Mouse (Mus musculus) intestine, embryonic 16.5 days (tissue): ENCODE data around the gene Olfr97. TPM values are rescaled to one million over a fixed set of nuclear protein-coding genes. Genes with fewer than 3 reads are reported as not detected.

ENCODE experiments used
- polyA plus RNA-seq: library from polyadenylated mRNA; unstranded; fragments of >200 nt; fragmentation: Nextera tagmentation; extraction: Ambion mirVana; gene quantifications from 2 replicates; pipeline ENCODE4 v1.2.1, GENCODE M21; 2015

Olfr97 gene
- polyA plus RNA-seq, 1 experiment from 2014 or later, result not detected

Other genes starting within 250 kb of the Olfr97 start
- gene H2-M5, start 247.8 kb downstream of the Olfr97 start, polyA plus RNA-seq, result 0.16 and 0.22 TPM in 2 replicates
- 41.3 and 43.2 TPM in 2 replicates for gene Zfp57, start 236.2 kb downstream of the Olfr97 start, polyA plus RNA-seq
- not detected in 2 replicates for gene Mog, start 213.9 kb downstream of the Olfr97 start, polyA plus RNA-seq
- 5.4 and 6.2 TPM in 2 replicates for gene Gabbr1, start 191.4 kb downstream of the Olfr97 start, polyA plus RNA-seq
- not detected in 2 replicates for gene Olfr90, start 148.8 kb downstream of the Olfr97 start, polyA plus RNA-seq
- not detected in 2 replicates for gene Olfr91, start 139.1 kb downstream of the Olfr97 start, polyA plus RNA-seq
- not detected in 2 replicates for gene Olfr92, start 117.2 kb downstream of the Olfr97 start, polyA plus RNA-seq
- not detected in 2 replicates for gene Olfr93, start 75.8 kb downstream of the Olfr97 start, polyA plus RNA-seq
- gene Ubd, start 43.4 kb downstream of the Olfr97 start, polyA plus RNA-seq, result not detected in 2 replicates
- not detected in 2 replicates for gene Olfr94, start 36.3 kb downstream of the Olfr97 start, polyA plus RNA-seq
- gene Olfr95, start 24.2 kb downstream of the Olfr97 start, polyA plus RNA-seq, result not detected in 2 replicates
- gene Olfr96, start 17.2 kb downstream of the Olfr97 start, polyA plus RNA-seq, result not detected in 2 replicates
- not detected in 2 replicates for gene Olfr98, start 26.4 kb upstream of the Olfr97 start, polyA plus RNA-seq
- gene H2-M3, start 32.9 kb upstream of the Olfr97 start, polyA plus RNA-seq, result 5.1 and 5.2 TPM in 2 replicates
- 0.10 TPM in 1 of 2 replicates, not detected in the other for gene Olfr99, start 46.1 kb upstream of the Olfr97 start, polyA plus RNA-seq
- not detected in 2 replicates for gene Olfr101, start 67.0 kb upstream of the Olfr97 start, polyA plus RNA-seq
- gene Olfr102, start 79.7 kb upstream of the Olfr97 start, polyA plus RNA-seq, result not detected in 2 replicates
- gene Olfr103, start 102.4 kb upstream of the Olfr97 start, polyA plus RNA-seq, result not detected in 2 replicates
- not detected in 2 replicates for gene Olfr104-ps, start 122.3 kb upstream of the Olfr97 start, polyA plus RNA-seq
- gene Olfr105-ps, start 141.7 kb upstream of the Olfr97 start, polyA plus RNA-seq, result not detected in 2 replicates
- not detected in 2 replicates for gene Olfr106-ps, start 153.1 kb upstream of the Olfr97 start, polyA plus RNA-seq
- not detected in 2 replicates for gene Olfr107, start 161.9 kb upstream of the Olfr97 start, polyA plus RNA-seq
- not detected in 2 replicates for gene Olfr108, start 208.2 kb upstream of the Olfr97 start, polyA plus RNA-seq
- gene Olfr109, start 221.6 kb upstream of the Olfr97 start, polyA plus RNA-seq, result not detected in 2 replicates
- gene H2-M2, start 246.2 kb upstream of the Olfr97 start, polyA plus RNA-seq, result 0.10 TPM in 1 of 2 replicates, not detected in the other